Mouse (Mus musculus): Measurements from ENCODE around the gene Ptpra.

Gene Ptpra

DNA sequence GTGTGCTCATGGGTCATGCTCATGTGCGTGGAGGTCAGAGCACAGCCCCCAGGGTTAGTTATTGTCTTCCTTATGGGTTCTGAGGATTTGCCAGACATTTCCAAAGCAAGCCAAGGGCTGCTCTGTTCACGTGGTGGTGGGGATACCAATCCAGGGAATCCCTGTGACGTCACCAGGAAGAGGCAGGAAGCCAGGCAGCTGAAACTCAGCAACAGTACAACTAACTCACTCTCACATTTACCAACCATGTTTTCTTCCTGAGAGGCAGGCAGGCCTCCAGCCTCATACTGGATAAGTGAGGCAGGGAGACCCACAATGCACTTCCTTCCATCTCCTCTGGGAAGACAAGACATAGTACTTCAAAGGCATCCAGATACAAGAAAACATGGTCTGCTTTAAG, 148.3 kb downstream of the Ptpra start:
- DNase-seq (ENCODE audit: low read depth) = no peak

GRCm38 (mm10) chr2:130602195-130602594, 152.1 kb downstream of the Ptpra start:
- no peak for DNase-seq (ENCODE audit: low read depth)

Measured in induced T-regulatory cell, adult 2 months (primary cell).